Mouse (Mus musculus): ENCODE data around the gene Tlx3. TPM values are rescaled to one million over a fixed set of nuclear protein-coding genes. Genes with fewer than 3 reads are reported as not detected.

Tlx3 gene
- total RNA-seq, 4 experiments from 2014 or later: not detected

GRCm38 (mm10) chr11:33197133-33197514 lies 6.3 kb downstream of the Tlx3 start:
- DNase-seq (ENCODE audit: low spot score in 2 of 2): no peak

DNA sequence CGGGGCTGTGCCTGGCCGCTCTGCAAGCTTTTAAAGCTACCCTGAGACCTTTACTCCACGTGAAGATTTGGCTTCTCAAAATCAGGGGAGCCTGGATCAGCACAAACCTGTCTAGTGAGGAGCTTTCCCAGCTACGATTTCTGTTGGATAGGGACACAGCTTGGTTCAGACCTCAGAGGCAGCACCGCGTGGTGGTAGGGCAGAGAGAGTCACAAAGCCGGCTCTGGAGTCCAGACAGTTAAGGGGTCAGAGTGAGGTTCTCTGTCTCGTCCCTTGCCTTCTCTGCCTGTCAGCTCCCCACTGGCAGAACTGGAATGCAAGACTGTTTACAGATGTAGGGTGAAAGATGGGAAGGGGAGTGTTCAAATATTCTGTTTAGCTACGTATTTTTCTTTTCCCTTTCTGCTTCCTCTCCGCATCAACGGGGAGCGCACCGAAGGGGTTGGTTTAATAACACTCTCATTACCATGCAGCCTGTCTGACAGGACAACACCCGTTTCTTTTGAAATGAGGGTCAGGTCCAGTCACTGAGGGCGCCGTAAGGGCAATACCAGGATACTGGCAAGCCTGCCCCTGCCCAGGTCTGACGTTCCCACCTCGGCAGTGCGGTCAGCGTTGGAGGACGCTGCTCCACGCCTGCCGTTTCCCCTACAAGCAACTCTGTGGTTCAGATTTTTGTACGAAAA lies 6.8 kb downstream of the Tlx3 start:
- no peak for DNase-seq (ENCODE audit: low spot score in 2 of 2)

DNA sequence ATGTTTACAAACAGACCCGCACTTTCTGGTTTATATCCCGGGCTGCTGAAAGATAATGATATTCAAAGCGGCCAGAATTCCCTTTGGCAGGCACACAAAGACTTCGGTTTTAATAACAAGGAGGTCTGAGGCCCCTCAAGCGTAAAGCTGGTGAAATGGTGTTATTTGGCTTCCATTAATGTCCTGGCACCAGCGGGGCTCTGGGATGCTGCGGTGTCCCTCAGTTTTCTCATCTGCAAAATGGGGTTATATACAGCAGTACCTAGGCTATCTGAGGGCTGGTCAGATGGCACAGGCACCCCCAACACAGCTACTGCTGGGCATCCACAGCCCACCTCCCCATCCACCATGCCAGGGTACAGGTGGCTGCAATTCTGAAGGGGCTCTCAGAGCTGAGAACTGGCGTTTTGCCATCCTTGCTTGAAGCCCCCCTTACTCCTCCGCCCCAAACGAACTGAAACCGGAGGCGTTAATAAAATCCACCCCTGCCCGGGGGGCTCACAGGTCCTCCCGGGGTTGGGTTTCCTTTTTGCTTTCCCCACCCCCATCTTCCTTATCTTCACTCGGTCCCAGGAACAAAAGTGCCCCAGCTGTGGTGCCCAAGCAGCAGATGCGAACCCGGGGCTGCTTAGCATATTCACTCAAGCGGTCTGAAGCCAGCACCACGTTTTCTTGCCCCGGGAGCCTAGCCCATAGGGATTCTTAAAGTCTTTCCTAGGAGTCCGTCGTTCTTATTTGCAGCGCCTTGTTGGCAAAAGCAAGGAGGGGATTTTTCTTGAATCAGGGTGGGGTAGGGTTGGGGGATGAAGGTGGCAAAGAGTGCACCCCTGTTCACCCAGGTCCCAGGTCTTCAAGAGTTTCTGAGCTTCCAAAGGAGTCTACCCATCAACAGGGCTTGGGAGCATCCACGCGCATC lies 7.6 kb downstream of the Tlx3 start:
- no peak for DNase-seq (ENCODE audit: low spot score in 2 of 2)

GRCm38 (mm10) chr11:33195061-33195460 lies 8.3 kb downstream of the Tlx3 start:
- DNase-seq (ENCODE audit: low spot score in 2 of 2): no peak

DNA sequence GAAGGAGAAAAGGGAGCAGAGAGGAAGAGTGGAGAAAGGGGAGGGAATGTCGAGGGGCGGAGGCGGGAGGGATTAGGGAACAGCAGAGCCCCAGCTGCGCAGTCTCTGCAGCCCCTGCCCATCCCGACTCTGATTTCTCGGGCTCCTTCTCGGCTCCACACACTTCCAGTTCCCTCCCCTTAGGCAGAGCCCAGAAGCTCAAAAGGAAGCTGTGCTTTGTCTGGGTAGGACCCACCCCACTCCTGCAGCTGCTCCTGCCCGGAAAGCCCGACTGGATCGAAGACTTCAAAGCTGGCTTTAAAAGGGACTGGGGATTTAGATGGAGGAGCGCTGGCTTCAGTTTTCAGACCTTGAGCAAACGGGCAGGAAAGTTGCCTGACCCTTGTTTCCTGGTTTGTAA lies 9.7 kb downstream of the Tlx3 start:
- no peak for DNase-seq (ENCODE audit: low spot score in 2 of 2)

- DNase-seq (ENCODE audit: low spot score in 2 of 2): no peak
Measured at GRCm38 (mm10) chr11:33181804-33182203, 21.6 kb downstream of the Tlx3 start.

DNA sequence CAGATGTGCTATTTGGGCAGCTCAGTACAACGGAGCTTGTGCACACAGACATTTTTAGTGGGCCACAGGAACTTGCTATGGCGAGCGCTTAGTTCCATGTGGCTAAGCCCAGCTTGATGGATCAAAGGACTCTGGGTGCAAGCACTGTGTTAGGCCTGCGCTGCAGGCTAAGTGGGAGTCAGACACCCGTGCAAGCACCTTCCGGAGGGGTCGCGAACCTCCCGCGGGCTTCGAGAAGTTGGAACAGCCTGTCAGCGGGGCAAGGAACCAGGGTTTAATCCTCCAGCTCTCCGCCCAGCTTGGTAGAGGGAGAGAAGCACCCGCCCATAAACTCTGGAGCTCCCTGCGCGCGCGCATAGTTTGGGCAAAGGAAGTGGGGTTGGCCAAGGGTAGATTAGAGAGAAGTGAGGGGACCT lies 22.7 kb downstream of the Tlx3 start:
- DNase-seq (ENCODE audit: low spot score in 2 of 2): no peak

GRCm38 (mm10) chr11:33179802-33180201 lies 23.6 kb downstream of the Tlx3 start:
- no peak for DNase-seq (ENCODE audit: low spot score in 2 of 2)

DNA sequence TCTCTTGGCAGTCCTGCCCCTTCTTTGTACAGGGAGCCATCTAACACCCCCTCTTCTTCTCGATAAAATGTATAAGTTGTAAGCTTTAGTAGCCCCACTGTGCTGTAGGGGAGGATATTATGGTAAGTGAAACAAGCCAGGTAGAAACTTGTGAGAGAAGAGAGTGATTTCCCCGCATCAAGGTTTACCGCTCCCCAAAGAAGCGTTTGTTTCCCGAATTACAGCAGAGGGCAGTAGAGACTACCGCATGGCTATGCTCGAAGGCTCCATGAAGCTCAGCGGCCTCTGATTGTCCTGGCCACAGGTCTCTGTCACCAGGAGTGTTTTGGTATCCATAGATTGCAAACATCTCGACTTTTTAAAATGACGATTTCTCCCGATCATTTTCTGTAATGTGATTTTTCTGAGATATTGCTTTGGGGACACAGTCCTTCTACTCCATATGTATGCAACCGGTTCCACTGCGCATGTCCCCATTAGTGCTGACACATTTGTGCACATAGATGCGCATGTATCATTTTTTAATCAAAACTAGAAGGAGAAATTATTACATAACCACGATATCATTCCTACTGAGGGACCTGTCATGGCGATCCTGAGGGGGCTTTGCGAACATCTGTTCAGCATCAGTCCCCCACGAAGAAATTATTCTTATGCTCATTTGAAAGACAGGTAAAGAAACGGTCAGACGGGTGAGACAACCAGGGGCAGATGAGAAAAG lies 26.7 kb downstream of the Tlx3 start:
- DNase-seq (ENCODE audit: low spot score in 2 of 2): no peak

- no peak for DNase-seq (ENCODE audit: low spot score in 2 of 2)
Measured at GRCm38 (mm10) chr11:33175768-33176167, 27.6 kb downstream of the Tlx3 start.

GRCm38 (mm10) chr11:33170489-33170888 lies 32.9 kb downstream of the Tlx3 start:
- peak; percentile 4 to 13 for DNase-seq (ENCODE audit: low spot score in 2 of 2)

DNA sequence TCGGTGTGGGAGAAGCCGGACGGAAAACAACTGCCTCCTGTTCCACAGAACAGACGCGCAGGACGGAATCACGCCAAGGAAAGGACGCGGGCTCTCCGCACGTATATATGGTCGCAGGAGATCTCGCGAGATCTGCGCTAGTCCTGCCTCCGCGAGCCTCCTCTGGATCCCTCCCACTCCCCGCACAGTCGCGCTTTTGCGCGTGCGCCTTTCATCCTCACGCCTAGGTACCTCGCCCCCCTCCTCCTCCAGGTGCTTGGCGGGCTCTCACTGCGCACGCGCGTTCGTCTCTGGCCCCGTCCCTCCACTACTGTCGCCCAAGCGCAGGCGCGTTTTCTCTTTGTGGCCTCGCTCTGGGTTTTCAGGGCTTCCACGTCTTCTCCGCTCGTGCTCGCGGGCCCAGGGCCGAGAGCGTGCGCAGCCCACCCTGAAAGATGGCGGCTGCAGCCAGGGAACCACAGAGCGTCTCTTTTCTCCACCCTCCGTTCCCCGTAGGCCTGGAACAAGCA lies 40.3 kb downstream of the Tlx3 start, which contains the start of gene Npm1:
Gene Npm1 (minus strand): TSS at position 209 of the 509 bp plus-strand sequence.
- peak; percentile 96 to 99 for DNase-seq (ENCODE audit: low spot score in 2 of 2)

DNA sequence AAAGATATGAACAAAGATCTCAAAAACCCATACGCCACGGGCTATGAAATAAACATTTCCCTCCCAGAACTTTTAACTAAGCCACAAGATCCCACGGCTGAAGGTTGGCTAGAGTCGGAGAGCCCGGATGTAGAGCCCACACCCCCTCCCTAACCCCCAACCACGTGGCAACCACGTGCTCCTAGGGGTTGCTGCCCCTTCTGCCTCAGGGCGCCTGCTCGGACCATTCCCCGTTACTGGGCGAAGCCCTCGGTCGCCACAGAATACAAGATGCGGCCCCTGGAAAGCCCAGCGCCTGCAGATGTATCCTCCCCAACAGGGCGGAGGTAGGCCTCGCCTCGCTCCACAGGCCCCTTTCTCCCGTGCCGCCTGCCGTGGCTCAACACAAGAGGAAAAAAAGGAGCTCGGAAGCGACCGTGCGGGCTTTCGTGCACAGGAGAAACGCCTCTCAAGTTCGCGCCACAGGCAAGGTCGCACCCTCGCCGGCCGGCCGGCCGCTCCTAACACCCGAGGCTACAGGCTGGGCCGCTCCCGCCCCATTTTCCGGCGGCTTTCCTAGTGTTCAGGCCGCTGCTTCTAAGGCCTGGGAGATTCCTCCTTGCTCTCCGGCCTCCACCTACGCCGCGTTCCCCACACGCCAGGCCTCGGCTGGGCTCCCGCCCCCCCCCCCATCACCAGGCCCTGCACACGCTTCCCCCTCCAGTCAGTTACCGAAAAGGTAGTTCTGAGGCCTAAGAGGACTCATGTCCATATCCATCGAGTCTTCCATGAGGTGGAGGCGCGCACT lies 41.0 kb downstream of the Tlx3 start:
- peak; percentile 29 to 43 for DNase-seq (ENCODE audit: low spot score in 2 of 2)

DNA sequence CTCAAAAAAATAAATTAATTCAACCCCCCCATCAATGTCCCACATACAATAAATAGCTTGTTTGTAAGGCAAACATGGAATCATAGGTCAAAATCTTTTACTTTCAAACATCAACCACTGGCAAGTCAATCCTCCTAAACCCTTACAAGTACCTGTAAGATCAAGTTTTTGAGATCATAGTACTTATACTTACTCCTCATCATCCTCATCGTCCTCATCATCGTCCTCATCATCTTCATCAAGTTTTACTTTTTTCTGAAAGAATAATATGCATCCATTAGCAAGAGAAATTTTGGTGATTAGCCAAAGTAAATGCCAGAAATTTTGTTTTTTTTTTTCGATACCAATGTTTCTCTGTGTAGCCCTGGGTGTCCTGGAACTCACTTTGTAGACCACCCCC lies 43.6 kb downstream of the Tlx3 start:
- DNase-seq (ENCODE audit: low spot score in 2 of 2): no peak

DNA sequence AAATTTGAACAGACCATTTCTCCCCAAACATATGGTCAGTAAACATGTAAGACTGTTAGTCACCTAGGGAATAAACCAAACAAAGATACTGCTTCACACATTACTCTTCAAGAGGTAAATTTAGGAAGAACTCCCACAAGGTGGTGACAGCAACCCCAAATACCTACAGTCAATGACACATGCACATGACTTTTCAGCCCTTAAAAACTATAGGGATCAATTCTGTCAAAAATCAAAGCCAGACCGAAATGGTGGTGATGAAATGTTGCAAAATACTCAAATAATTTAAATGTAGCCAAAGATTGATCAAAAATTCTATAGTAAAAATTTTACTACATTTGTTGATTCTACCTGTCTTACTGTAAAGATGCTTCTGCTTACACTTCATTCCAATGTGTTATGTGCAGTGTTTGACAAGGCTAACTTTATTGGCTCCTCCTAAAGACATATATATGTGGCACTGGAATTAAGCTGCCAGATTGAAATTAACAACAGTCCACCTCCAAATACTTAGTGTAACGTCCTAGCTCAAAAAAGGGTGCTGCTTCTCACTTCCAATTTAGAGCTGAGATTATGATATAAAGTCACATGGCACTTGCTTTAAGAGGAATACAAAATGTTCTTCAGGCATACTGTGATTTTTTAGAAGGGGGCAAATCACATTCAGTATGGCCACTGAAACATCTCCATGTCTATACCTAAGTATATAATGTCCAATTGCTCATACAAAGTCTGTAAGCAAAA lies 45.8 kb downstream of the Tlx3 start:
- no peak for DNase-seq (ENCODE audit: low spot score in 2 of 2)

GRCm38 (mm10) chr11:33156436-33157015 lies 46.9 kb downstream of the Tlx3 start:
- no peak for DNase-seq (ENCODE audit: low spot score in 2 of 2)

- DNase-seq (ENCODE audit: low spot score in 2 of 2): no peak
Measured at GRCm38 (mm10) chr11:33154459-33154858, 48.9 kb downstream of the Tlx3 start.

DNA sequence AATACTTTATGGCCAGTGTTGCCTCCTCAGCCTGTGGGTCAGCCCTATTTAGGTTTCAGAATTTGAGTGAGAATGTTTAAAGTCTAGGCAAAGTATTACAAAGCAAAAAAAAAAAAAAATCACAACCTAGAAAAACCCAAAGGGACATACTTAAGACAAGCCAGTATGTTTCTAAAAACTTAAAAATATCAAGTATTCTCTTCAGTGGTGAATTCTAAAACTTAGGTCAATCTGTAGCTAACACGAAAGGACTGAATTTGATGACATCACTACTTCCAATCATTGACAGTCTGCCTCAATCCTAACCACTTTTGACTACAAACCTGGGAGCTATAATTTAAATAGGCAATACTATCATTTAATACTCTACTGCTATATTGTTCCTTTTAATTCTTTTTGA lies 50.4 kb downstream of the Tlx3 start:
- no peak for DNase-seq (ENCODE audit: low spot score in 2 of 2)

DNA sequence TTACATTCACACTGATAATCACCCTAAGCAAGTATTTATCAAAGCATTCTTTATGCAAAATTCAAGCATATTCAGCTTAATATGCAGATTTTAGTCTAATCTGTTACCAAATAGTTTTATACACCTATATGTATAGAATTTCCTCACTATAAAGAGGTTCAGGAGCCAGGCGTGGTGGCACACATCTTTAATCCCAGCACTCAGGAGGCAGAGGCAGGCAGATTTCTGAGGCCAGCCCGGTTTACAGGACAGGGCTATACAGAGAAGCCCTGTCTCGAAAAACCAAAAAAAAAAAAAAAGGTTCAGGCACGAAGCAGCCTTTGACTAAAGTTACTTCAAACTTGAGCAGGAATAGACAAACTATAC lies 51.6 kb downstream of the Tlx3 start:
- no peak for DNase-seq (ENCODE audit: low spot score in 2 of 2)
